Mouse (Mus musculus) kidney, adult 8-10 months (tissue): ENCODE results near the gene Olfr1052.
"Not testable (repeated sequence)": the region's sequence is repeated elsewhere in the genome, so short reads cannot be mapped to it uniquely, and the experiment has no call there.

ENCODE experiments used
- DNase-seq, 2 experiments: peaks; one replicate each; pipeline ENCODE4 v3.0.0; 2022

Olfr1052 gene

GRCm38 (mm10) chr2:86292155-86292554, at the start of gene Olfr1052:
Gene Olfr1052 (plus strand): TSS chr2:86292455.
- no peak for DNase-seq

GRCm38 (mm10) chr2:86258228-86258627, 34.0 kb upstream of the Olfr1052 start, which contains the start of gene Olfr1049:
Gene Olfr1049 (minus strand): TSS chr2:86258328.
- not testable (repeated sequence) for DNase-seq

GRCm38 (mm10) chr2:86278988-86279387, 13.3 kb upstream of the Olfr1052 start, which contains the start of gene Olfr1051:
Gene Olfr1051 (minus strand): TSS chr2:86279088.
- not testable (repeated sequence) for DNase-seq

- DNase-seq: no peak
These were observed 22.9 kb downstream of the Olfr1052 start, which contains the start of gene Olfr1053 for GRCm38 (mm10) chr2:86315184-86315583. Gene Olfr1053 (minus strand): TSS chr2:86315284.

GRCm38 (mm10) chr2:86335333-86335732, 43.1 kb downstream of the Olfr1052 start, which contains the start of gene Olfr1054:
Gene Olfr1054 (minus strand): TSS chr2:86335433.
- DNase-seq: no peak
